Mouse (Mus musculus) olfactory bulb, adult 2 months (tissue): ENCODE results near the gene Ndrg3.
"Not testable (repeated sequence)": the region's sequence is repeated elsewhere in the genome, so short reads cannot be mapped to it uniquely, and the experiment has no call there.

Experiments
- CTCF ChIP-seq: fragments of 200-500 bp; IDR thresholded peaks from 2 replicates; pipeline ENCODE4 v1.5.1; 2012; ENCODE audit warnings: low read depth, mild to moderate bottlenecking, low read length, moderate library complexity; ENCODE audit not compliant: insufficient read depth
- POLR2A ChIP-seq: fragments of 200-500 bp; IDR thresholded peaks from 2 replicates; pipeline ENCODE4 v1.6.1; 2012; ENCODE audit warnings: mild to moderate bottlenecking, low read depth, low read length, moderate library complexity; ENCODE audit not compliant: insufficient read depth

DNA sequence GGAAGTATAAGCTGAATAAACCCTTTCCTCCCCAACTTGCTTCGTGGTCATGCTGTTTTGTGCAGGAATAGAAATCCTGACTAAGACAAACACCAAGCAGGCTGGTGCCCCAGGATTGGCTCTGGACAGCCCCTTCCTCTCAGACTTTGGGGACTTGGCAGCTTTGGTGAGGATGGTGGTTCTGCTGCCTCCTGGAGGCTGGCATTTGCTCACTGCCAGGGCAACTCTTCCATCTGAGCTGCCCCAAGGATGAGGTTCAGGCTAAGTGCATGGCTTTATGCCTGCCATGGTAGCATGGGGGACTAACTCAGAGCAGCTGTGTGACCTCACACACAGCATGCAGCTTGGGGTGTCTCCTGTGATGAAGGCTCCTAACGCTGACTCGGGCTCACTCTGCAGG is 66.2 kb downstream of the Ndrg3 start:
- not testable (repeated sequence) for TF ChIP-seq POLR2A, CTCF
